Mouse (Mus musculus) hindbrain, postnatal 0 days (tissue): ENCODE results near the gene Gm49395. TPM values are rescaled to one million over a fixed set of nuclear protein-coding genes. Genes with fewer than 3 reads are reported as not detected.

Source experiments
- ATAC-seq: fragments of 200-750 bp; cut with Nextera tagmentation; 2 replicates; pipeline ENCODE4 v1.8.0; 2017; ENCODE audit warnings: mild to moderate bottlenecking, moderate TSS enrichment, moderate library complexity
- DNase-seq: peaks from one replicate; pipeline ENCODE4 v3.0.0-alpha.2; 2015; ENCODE audit warnings: low spot score
- H3K27ac ChIP-seq: fragments of 300-500 bp; sonication (generic); 2 replicates; pipeline ENCODE4 v1.5.1; 2014; ENCODE audit warnings: mild to moderate bottlenecking
- H3K27me3 ChIP-seq: fragments of 300-500 bp; sonication (generic); 2 replicates; pipeline ENCODE4 v1.6.1; 2014; ENCODE audit warnings: low read length, mixed read lengths; ENCODE audit not compliant: insufficient read depth
- H3K36me3 ChIP-seq: fragments of 300-500 bp; sonication (generic); 2 replicates; pipeline ENCODE4 v1.6.1; 2014; ENCODE audit warnings: low read length, mixed read lengths; ENCODE audit not compliant: insufficient read depth
- H3K4me1 ChIP-seq: fragments of 300-500 bp; sonication (generic); 2 replicates; pipeline ENCODE4 v1.6.1; 2014; ENCODE audit warnings: antibody characterized with exemption, low read length, mixed read lengths; ENCODE audit not compliant: insufficient read depth
- H3K4me2 ChIP-seq: fragments of 300-500 bp; sonication (generic); 2 replicates; pipeline ENCODE4 v1.6.1; 2014; ENCODE audit warnings: low read depth, mild to moderate bottlenecking, low read length, moderate library complexity, mixed read lengths
- H3K4me3 ChIP-seq: fragments of 300-500 bp; sonication (generic); 2 replicates; pipeline ENCODE4 v1.5.1; 2014; ENCODE audit warnings: low read length
- H3K9ac ChIP-seq: fragments of 300-500 bp; sonication (generic); replicated peaks from 2 replicates; pipeline ENCODE4 v1.6.1; 2014; ENCODE audit warnings: mild to moderate bottlenecking, low read length, moderate library complexity, mixed read lengths
- H3K9me3 ChIP-seq: fragments of 300-500 bp; sonication (generic); 2 replicates; pipeline ENCODE4 v1.6.1; 2016; ENCODE audit warnings: low read length, mixed read lengths
- CTCF ChIP-seq: IDR thresholded peaks from 2 replicates; pipeline ENCODE4 v1.5.1; 2016; ENCODE audit warnings: antibody characterized with exemption, control low read depth, low read depth
- WGBS: fragments of 180-500 bp; shearing (Covaris S2); extraction: QIAGEN DNeasy Blood & Tissue Kit; methylation state at CpG from one replicate; pipeline ENCODE4 v1.1.7; 2014; 5-methylcytosine and 5-hydroxymethylcytosine counted together
- polyA plus RNA-seq: library from polyadenylated mRNA; unstranded; fragments of >200 nt; fragmentation: Nextera tagmentation; extraction: Ambion mirVana; gene quantifications from 2 replicates; pipeline ENCODE4 v1.2.1, GENCODE M21; 2015
- total RNA-seq: library from RNA; depleted of rRNA; stranded (reverse); fragments of >200 nt; gene quantifications from 2 replicates; pipeline ENCODE4 v1.2.3, GENCODE M21; 2014

Gene Gm49395
- total and polyA plus RNA-seq, 2 experiments from 2014 or later = 2.9 TPM; not detected in 1

DNA sequence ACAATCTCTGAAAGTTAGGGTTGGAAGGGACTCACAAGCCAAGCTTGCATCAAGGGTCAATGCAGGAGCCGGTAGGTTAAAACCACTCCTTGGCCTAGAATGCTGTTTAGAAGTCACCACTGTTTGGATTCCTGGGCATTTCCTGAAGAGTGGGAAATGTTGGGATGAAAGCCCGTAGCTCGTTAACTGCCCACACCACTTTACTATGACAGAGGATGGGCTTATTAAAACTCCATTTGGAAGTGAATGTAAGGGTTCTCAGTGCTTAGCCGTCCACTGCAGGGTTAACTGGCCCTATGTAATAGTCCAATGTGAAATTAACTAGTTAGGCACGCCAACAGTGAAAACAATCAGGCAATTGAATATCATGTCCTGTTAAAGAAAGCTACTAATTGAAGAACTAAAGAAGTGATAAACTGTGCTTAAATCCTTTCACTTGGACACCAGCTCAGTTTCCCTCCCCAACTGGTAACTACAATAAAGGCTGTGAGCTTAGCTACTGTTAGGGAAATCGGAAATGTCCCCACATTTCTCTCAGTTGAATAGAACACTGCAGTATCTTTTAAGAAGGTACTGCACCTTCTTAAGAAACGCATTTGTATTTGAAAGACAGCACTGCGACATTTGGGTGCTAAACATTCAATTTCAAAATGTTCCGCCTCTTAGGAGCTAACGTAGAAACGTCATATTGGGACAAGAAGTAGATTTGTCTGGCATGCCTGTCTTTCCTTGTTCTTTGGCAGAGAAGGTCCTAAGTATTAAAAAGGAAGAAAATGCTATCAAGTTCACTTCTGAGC lies 1.1 kb downstream of the Gm49395 start:
- WGBS = 34% methylated on average over 11 of the region's 11 CpGs
- H3K27me3 ChIP-seq = no peaks in the 10 kb centered on the region
- H3K36me3 ChIP-seq = no peaks in the 10 kb centered on the region
- no peak for TF ChIP-seq CTCF
- H3K9me3 ChIP-seq = no peaks in the 10 kb centered on the region
- DNase-seq (no peak), ATAC-seq (no peak)
- H3K4me3 ChIP-seq = peak overlapping the region; percentile 54
- H3K4me2 ChIP-seq = peak overlapping the region; percentile 82
- H3K9ac ChIP-seq = peak overlapping the region; percentile 33
- peak overlapping the region; percentile 62; the same call in 1 of the 2 replicates for H3K27ac ChIP-seq
- H3K4me1 ChIP-seq = 0 out of 2 replicates have a peak, but pooled peaks cover 3% of the 10 kb centered on the region

DNA sequence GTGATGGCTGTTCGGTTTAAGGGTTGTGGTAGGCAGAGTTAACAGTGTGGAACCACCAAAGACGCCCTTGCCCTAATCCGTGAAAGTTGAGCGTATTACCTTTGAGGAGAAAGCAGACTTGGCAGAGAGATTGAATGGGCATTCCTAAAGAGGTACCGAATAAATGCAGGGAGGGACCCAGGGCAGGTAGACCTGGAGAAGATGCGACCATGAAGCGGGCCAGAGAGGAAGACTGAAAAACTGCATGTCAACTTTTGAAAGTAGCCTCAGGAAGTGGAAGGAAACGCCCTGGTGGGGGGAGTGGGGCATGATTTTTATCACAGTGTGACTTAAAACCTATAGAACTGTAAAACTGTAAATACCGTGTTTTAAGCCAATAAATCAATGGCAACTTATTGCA lies 2.3 kb downstream of the Gm49395 start:
- Histone ChIP-seq H3K9ac (no peak overlapping the region), H3K36me3 (no peaks in the 10 kb centered on the region), H3K27me3 (no peaks in the 10 kb centered on the region), H3K27ac (no peak overlapping the region), H3K4me2 (no peak overlapping the region), H3K9me3 (no peaks in the 10 kb centered on the region), H3K4me1 (0 out of 2 replicates have a peak, but pooled peaks cover 3% of the 10 kb centered on the region), H3K4me3 (no peak overlapping the region)
- no peak for TF ChIP-seq CTCF
- WGBS = 89% methylated on average over 9 of the region's 9 CpGs
- DNase-seq (no peak), ATAC-seq (no peak)

DNA sequence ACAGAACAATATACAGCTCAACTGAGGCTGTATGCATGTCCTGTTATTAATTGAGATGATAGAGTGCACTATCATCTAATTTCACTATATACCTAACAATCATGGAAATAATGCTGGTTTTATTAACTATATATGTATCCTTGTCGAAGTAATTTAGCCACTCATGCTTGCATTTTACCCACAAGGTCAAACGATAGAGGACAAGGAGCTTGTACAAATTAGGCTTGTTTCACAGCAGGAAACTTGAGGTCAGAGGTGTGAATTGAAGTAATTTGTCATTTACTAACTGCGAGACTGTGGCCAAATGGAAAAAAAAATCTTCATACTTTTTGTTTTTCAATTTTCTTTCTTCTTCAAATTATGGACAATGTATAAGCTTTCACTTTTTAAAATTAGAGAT lies 3.5 kb downstream of the Gm49395 start:
- Histone ChIP-seq H3K4me1 (0 out of 2 replicates have a peak, but pooled peaks cover 3% of the 10 kb centered on the region), H3K36me3 (no peaks in the 10 kb centered on the region), H3K9ac (no peak overlapping the region), H3K27ac (no peak overlapping the region), H3K9me3 (no peaks in the 10 kb centered on the region), H3K4me3 (no peak overlapping the region), H3K4me2 (no peak overlapping the region), H3K27me3 (no peaks in the 10 kb centered on the region)
- DNase-seq = no peak
- no peak for TF ChIP-seq CTCF
- ATAC-seq = no peak
- 75% methylated on average over 3 of the region's 3 CpGs for WGBS

DNA sequence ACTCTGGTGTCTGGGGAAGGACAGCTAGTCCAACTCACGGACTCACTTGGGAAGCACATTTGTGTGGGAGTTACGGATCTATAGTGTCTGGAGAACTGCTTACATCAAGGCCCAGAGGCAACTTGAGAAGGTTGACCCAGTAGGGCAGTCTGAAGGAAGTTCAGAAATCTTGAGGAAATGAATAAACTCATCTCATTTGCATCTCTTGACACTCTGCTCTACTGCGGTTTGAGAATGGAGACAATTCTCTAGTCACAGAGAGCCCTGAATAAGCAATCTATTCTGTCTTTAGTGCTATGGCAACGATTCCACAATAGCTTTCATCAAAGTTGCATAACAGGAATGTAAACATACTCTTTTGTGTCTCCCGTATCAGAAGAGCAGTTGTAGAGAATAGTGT lies 4.8 kb downstream of the Gm49395 start:
- Histone ChIP-seq H3K36me3 (no peaks in the 10 kb centered on the region), H3K9me3 (no peaks in the 10 kb centered on the region), H3K27ac (no peak overlapping the region), H3K9ac (no peak overlapping the region), H3K4me1 (0 out of 2 replicates have a peak, but pooled peaks cover 3% of the 10 kb centered on the region), H3K27me3 (no peaks in the 10 kb centered on the region), H3K4me3 (no peak overlapping the region), H3K4me2 (no peak overlapping the region)
- no peak for ATAC-seq
- WGBS = 35% methylated on average over 5 of the region's 5 CpGs
- no peak for TF ChIP-seq CTCF
- no peak for DNase-seq

DNA sequence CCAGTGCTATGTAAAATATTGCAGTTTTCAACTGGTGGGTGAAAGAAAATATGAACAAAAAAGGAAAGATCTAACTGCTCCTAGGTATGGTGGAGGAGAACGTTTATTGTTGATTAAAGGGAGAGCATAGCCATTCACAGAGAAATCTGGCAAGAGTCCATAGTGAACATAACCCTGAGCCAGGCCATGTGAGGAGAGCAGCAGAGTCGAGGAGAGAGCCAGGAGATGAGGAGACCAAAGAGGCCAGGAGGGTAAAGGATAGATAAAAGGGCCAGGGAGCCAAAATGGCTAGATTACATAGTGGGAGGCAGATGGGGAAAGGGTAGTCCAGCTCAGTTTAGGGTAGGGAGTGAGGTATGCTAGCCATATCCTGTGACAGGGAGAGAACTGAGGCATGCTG lies 5.5 kb downstream of the Gm49395 start:
- 40% methylated on average over 2 of the region's 2 CpGs for WGBS
- H3K9ac ChIP-seq = no peak overlapping the region

DNA sequence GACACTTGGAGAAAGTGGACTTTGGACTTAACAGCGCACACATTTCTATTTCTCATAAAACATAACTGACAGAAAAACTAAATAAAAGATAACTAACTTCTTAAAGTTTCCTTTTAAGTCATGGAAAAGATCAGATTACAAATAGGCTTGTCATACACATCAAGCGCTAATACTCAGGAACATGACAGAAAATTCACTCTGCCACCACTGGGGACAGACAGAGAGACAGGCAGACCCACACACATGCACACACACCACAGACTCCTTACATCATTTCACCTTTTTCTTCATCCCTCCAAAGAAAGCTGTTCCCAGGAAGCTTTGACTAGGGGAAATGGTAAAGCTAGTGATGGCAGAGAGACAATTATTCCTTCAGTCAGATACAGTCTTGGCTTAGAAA lies 6.3 kb downstream of the Gm49395 start:
- ATAC-seq (no peak), DNase-seq (no peak)
- TF ChIP-seq CTCF = peak; percentile 14; the same call in 1 of the 2 replicates
- Histone ChIP-seq H3K4me2 (no peak overlapping the region), H3K27ac (no peak overlapping the region), H3K27me3 (no peaks in the 10 kb centered on the region), H3K4me1 (no peaks in the 10 kb centered on the region), H3K36me3 (no peaks in the 10 kb centered on the region), H3K9ac (no peak overlapping the region), H3K4me3 (no peak overlapping the region), H3K9me3 (no peaks in the 10 kb centered on the region)
- WGBS = 92% methylated on average over 2 of the region's 2 CpGs

More for the DNA sequence above, 5.5 kb downstream of the Gm49395 start:
- no peak overlapping the region for H3K4me2 ChIP-seq
- H3K27ac ChIP-seq = no peak overlapping the region
- no peak for TF ChIP-seq CTCF
- no peak for ATAC-seq
- 0 out of 2 replicates have a peak, but pooled peaks cover 1% of the 10 kb centered on the region for H3K4me1 ChIP-seq
- H3K9me3 ChIP-seq = no peaks in the 10 kb centered on the region
- no peak for DNase-seq
- H3K4me3 ChIP-seq = no peak overlapping the region
- H3K36me3 ChIP-seq = no peaks in the 10 kb centered on the region
- H3K27me3 ChIP-seq = no peaks in the 10 kb centered on the region

DNA sequence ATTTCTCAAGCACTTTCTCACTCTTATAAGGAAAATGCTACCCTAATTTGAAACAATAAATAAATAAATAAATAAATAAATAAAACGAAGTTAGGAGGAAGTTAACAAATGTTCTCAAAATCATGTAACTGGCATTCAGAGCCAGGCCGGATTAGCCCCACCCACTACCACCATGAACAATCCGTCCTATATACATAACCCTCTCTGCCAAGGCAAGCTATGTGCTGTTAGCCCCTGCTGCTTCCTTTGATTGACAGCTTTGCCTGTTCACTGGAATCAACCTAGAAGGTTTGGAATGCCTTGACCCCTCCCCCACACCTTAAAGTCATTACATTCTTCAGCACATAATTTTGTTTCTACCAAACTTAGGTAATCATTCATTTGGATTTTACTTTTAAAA lies 10.2 kb downstream of the Gm49395 start:
- 59% methylated on average over 3 of the region's 3 CpGs for WGBS
- H3K4me1 ChIP-seq = no peaks in the 10 kb centered on the region
- no peak for DNase-seq
- H3K36me3 ChIP-seq = 0 out of 2 replicates have a peak, but pooled peaks cover 5% of the 10 kb centered on the region
- no peak overlapping the region for H3K9ac ChIP-seq
- no peak for ATAC-seq
- no peaks in the 10 kb centered on the region; the same call in 1 of the 2 replicates for H3K9me3 ChIP-seq
- no peaks in the 10 kb centered on the region for H3K27me3 ChIP-seq
- TF ChIP-seq CTCF = no peak
- no peak overlapping the region for H3K27ac ChIP-seq
- no peak overlapping the region for H3K4me3 ChIP-seq
- H3K4me2 ChIP-seq = no peak overlapping the region
